Mouse (Mus musculus) CH12.LX (cell line): ENCODE results near the gene Txndc17.

ENCODE experiments used
- POLR2A ChIP-seq: IDR thresholded peaks from 2 replicates; pipeline ENCODE4 v1.6.1; 2011; ENCODE audit warnings: low read depth, mild to moderate bottlenecking, improper control_type of control experiment, low read length
- TCF12 ChIP-seq: IDR thresholded peaks from 2 replicates; pipeline ENCODE4 v1.6.1; 2014; ENCODE audit warnings: low read depth, mild to moderate bottlenecking, inconsistent platforms, low read length, improper control_type of control experiment
- ZC3H11A ChIP-seq: IDR thresholded peaks from 2 replicates; pipeline ENCODE4 v1.6.1; 2012; ENCODE audit warnings: low read depth, mild to moderate bottlenecking, inconsistent platforms, low read length, improper control_type of control experiment

- TF ChIP-seq TCF12 (no peak), POLR2A (no peak), ZC3H11A (no peak)
Measured at GRCm38 (mm10) chr11:72226020-72226791, 18.9 kb downstream of the Txndc17 start.
